Mouse (Mus musculus) CH12.LX (cell line): ENCODE data around the gene Pkhd1.

Experiments used
- CHD2 ChIP-seq: IDR thresholded peaks from 2 replicates; pipeline ENCODE4 v1.6.1; 2011; ENCODE audit warnings: low read length, improper control_type of control experiment
- CTCF ChIP-seq, 2 experiments: IDR thresholded peaks in 1 of 2; conservative IDR thresholded peaks in 1 of 2; 2 replicates each; pipeline ENCODE4 v1.5.1; 2011 to 2012; ENCODE audit warnings: low read depth in 2 of 2, low read length in 2 of 2, improper control_type of control experiment in 1 of 2, inconsistent platforms in 1 of 2, mild to moderate bottlenecking in 1 of 2, moderate library complexity in 1 of 2
- EP300 ChIP-seq: IDR thresholded peaks from 2 replicates; pipeline ENCODE4 v1.6.1; 2011; ENCODE audit warnings: low read length, improper control_type of control experiment
- JUND ChIP-seq: conservative IDR thresholded peaks from 2 replicates; pipeline ENCODE4 v1.6.1; 2011; ENCODE audit warnings: low read depth, low read length, improper control_type of control experiment
- MAZ ChIP-seq: IDR thresholded peaks from 2 replicates; pipeline ENCODE4 v1.6.1; 2012; ENCODE audit warnings: low read depth, mild to moderate bottlenecking, inconsistent platforms, low read length, improper control_type of control experiment, moderate library complexity
- MYC ChIP-seq: IDR thresholded peaks from 2 replicates; pipeline ENCODE4 v1.6.1; 2011; ENCODE audit warnings: low read depth, mild to moderate bottlenecking, improper control_type of control experiment, low read length
- POLR2A ChIP-seq: IDR thresholded peaks from 2 replicates; pipeline ENCODE4 v1.6.1; 2011; ENCODE audit warnings: low read depth, mild to moderate bottlenecking, improper control_type of control experiment, low read length
- POLR2AphosphoS2 ChIP-seq: IDR thresholded peaks from 2 replicates; pipeline ENCODE4 v1.6.1; 2011; ENCODE audit warnings: low read depth, low read length, improper control_type of control experiment
- RAD21 ChIP-seq: IDR thresholded peaks from 2 replicates; pipeline ENCODE4 v1.6.1; 2011; ENCODE audit warnings: low read depth, mild to moderate bottlenecking, low read length, improper control_type of control experiment, moderate library complexity
- RCOR1 ChIP-seq: conservative IDR thresholded peaks from 2 replicates; pipeline ENCODE4 v1.6.1; 2012; ENCODE audit warnings: low read depth, mild to moderate bottlenecking, inconsistent platforms, low read length, improper control_type of control experiment
- SIN3A ChIP-seq: IDR thresholded peaks from 2 replicates; pipeline ENCODE4 v1.6.1; 2012; ENCODE audit warnings: low read length, improper control_type of control experiment, inconsistent platforms
- TBP ChIP-seq: conservative IDR thresholded peaks from 2 replicates; pipeline ENCODE4 v1.6.1; 2011; ENCODE audit warnings: low read depth, low read length, improper control_type of control experiment

- TF ChIP-seq CTCF (conservative IDR thresholded peaks at IDR 0.05 in 1 of 2, IDR thresholded peaks at IDR 0.05 in 1 of 2; ENCODE audit: low read depth in 2 of 2, low read length in 2 of 2) (no peak), MAZ (no peak), MYC (no peak), TBP (no peak), SIN3A (no peak), POLR2AphosphoS2 (no peak), POLR2A (no peak), EP300 (no peak), CHD2 (no peak), RAD21 (no peak), RCOR1 (no peak), JUND (no peak)
Measured at GRCm38 (mm10) chr1:20633276-20633869, 15.5 kb upstream of the Pkhd1 start.
